Mouse (Mus musculus) R1 (cell line): ENCODE measurements at regions not wholly inside any gene's neighbourhood (a gene's known extent, or its start where the extent isn't known, plus 50 kb on each side); places are given as distances from the start of the nearest gene placed in this dataset.

Experiments
- DNase-seq: peaks from one replicate; pipeline ENCODE4 v3.0.0-alpha.2; 2018; ENCODE audit warnings: low read depth, low spot score

- peak; percentile 79 for DNase-seq
Measured at GRCm38 (mm10) chr17:88306325-88306724, 134.2 kb upstream of the Foxn2 start.

DNA sequence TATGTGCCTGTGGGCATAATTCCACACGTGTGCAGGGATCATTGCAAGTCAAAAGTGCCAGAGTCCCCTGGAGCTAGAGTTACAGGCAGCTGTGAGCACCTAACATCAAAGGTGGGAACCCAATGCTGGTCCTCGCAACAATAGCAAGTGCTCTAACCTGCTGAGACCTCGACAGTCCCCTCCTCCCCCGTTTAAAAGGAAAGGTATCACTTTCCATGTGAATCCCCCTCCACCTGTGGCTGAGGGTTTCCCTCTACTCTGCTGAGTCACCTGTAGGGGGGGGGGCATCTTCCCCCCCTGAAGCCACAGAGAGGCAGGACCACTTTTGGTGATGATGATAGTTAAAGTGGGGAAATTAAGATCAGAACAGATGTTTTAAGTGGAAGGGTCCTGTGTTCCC, 133.4 kb upstream of the Foxn2 start:
- peak; percentile 27 for DNase-seq

GRCm38 (mm10) chr17:88307826-88308225, 132.7 kb upstream of the Foxn2 start:
- DNase-seq: no peak

GRCm38 (mm10) chr17:88312876-88313275, 127.6 kb upstream of the Foxn2 start:
- DNase-seq: peak; percentile 90

GRCm38 (mm10) chr17:88316213-88316967, 124.1 kb upstream of the Foxn2 start:
- peak; percentile 34 for DNase-seq

- DNase-seq: no peak
Measured at GRCm38 (mm10) chr17:88317311-88317710, 123.2 kb upstream of the Foxn2 start.

DNA sequence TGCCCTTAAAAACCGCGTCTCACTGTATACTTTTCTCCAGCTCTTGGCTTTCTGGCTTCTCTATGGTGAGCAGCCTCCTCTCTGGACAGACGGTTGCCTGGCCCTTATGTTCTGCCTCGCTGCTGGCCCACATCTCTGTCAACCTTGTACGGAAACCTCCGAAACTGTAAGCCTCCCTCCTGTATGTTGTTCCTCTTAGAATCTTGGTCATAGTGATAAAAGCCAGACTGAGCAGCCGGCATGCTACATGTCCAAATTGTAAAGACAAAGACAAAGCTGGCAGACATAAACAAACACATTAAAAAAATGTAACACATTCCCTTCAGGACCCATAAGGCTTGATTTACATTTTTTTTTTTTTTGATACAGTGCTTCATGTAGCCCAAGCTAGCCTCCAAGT, 122.7 kb upstream of the Foxn2 start:
- DNase-seq: no peak

- no peak for DNase-seq
Measured at GRCm38 (mm10) chr17:88318207-88318791, 122.2 kb upstream of the Foxn2 start.

DNA sequence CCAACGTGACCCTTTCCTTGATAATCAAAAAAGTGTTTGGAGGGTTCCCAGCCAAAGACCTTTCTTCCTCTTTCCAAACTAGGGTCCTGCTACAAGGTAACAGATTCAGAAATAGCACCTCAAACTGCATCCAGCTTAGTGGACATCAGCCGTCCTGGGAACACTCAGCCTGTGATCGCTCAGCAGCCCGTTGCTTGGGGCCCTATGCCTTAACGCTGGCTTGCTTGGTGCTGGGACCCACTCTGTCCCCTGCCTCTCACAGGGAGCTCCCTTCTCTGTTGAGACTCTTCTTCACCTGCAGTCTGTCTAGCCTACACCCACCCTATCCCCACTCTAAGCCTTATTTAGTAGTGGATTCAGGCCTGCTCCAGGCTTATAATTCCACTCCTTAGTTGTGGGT, 121.6 kb upstream of the Foxn2 start:
- no peak for DNase-seq

DNA sequence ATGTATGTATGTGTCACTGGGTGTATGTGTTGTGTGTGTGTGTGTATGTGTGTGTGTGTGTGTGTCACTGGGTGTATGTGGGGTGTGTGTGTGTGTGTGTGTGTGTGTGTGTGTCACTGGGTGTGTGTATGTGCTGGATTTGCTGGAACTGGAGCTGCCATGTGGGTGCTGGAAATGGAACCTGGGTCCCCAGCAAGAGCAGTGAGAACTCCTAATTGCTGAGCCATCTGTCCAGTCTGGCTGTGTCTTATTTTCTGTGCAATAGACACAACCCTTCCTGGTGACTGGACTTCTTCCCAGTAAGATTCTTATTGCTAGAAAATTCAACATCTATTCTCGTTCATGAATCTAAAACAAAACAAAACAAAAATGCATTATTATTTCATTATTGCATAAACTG, 119.8 kb upstream of the Foxn2 start:
- no peak for DNase-seq

DNA sequence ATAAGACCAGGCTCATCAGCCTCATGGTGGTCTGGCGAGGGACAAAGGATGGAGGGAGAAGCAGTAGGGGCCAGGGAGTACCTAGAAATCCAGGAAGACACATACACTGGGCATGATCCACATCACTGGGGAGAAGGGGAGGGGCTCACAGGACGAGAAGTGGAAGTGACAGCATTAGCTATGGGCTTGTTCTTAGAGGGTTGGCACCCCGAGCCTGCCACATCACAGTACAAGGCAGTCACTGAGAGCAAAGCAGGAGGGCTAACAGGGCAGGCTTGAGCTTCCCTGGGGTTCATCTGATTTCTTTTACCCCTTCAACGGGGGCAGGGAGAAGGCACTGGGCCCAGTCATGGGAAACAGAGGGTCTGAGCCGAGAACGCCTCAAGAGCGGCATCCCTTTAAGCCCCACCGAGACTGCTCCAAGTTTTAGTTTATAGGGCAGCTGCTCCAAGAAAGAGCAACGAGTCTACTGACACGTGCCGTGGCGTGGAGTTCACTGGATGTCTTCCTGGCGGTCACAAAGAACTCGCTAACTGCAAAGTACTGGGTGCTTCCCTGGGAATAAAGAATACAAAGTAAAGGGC, 115.1 kb upstream of the Foxn2 start:
- DNase-seq: no peak

DNA sequence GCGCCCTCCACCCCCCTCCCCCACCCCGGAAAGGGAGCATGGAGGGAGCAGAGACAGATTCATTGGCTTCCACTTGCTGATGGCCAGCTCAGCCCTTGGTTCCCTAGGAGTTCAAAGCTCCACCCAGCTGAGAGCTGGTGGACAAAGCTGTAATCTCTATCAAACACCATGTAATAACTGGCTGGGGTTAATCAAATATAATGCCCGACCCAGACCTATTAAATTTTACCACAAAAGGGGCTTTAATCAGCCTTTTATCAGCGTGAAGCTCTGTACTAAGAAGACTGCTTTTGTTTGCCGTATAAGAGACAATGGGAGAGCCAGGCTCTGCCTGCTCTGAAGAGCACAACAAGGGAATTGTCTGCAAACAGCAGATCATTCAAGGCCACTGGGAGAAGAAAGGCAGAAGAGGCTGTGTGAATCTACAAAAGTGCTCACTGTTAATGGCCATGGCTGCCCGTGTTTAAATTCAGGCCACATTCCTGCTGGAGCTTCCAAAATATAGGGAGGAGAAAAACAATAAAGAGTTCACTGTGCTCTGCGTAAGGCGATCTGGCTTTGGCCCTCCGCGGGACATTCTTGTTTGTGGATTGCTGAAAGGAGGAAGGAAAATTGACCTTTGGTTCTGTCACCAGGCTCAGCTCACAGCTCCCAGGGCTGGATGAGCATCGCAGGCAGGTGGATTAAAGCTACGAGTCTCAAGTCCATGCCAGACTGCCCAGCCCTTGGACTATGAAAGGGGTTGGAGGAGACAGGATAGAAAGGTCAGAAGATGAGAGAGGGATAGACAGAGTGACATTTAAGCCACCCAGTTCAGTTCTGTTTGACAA, 114.4 kb upstream of the Foxn2 start:
- peak; percentile 67 for DNase-seq

GRCm38 (mm10) chr17:88326740-88327123, 113.8 kb upstream of the Foxn2 start:
- DNase-seq: no peak

DNA sequence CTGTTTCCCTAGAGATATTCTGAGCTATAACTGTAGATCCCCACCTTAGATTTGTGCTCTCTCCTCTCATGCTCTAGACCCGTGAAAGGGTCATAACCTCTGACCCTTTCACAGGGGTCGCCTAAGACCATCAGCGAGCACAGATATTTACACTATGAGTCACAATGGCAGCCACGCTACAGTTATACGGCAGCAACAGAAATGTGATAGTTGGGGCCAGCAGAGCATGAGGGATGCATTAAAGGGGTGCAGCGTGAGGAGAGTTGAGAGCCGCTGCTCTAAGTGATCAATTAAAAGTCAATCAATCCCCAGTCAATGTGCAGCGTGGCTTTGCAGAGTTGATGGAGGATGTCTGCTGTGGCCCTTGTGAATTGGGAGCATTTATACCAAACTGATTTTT, 112.7 kb upstream of the Foxn2 start:
- DNase-seq: no peak

- DNase-seq: peak; percentile 81
Measured at GRCm38 (mm10) chr17:88328807-88329206, 111.7 kb upstream of the Foxn2 start.

- DNase-seq: peak; percentile 41
Measured at GRCm38 (mm10) chr17:88329715-88330114, 110.8 kb upstream of the Foxn2 start.

DNA sequence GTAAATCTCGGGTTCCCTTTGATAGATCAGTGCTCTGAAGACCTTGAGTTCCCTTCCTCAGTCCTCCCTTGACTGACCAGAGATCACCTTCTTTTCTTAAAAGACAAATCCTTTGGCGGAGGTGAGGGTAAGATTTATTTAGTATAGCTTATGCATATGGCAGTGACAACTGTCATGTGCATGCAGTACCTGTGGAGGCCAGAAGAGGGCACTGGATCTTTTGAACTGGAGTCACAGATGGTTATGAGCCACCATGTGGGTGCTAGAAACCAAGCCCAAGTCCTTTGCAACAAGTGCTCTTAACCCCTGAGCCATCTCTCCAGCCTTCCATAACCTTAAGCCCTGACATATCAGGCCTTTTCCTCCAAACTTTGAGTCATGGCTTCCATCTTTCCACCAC, 110.4 kb upstream of the Foxn2 start:
- peak; percentile 68 for DNase-seq

DNA sequence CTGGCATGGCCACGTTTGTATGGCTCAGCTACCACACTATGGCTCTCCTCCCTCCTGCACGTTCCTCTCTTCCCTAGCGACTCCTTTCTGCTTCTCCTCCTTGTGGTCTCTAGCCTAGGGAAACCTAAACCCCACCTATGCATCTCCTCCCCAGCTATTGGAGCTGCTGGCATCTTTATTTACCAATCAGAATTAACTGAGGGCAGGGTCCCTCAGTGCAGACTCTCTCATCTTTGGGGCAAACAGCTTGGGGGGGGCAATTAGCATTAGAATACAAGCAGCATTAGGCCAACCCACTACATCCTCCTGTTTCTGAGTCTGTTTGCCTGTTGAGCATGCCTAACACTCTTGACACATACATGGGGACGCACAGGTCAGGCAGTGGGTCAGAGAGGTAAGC, 106.7 kb upstream of the Foxn2 start:
- peak; percentile 85 for DNase-seq

DNA sequence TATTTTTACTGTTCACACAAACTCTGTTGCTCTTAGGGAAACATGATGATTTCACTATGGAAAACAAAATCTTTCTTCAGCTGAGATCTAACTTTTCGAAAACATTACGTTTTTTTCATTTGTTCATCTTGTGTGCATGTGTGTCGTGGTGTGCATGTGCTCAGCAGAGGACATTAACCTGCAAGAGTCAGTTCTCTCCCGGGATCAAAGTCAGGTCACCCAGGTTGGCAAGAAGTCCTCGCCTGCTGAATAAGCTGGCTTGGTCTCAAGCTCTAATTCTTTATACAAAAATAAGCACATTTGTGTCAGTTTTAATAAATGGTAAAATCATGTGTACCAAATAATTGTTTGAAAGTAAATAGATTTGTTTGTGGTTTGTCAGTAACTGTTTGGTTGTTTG, 105.2 kb upstream of the Foxn2 start:
- no peak for DNase-seq

DNA sequence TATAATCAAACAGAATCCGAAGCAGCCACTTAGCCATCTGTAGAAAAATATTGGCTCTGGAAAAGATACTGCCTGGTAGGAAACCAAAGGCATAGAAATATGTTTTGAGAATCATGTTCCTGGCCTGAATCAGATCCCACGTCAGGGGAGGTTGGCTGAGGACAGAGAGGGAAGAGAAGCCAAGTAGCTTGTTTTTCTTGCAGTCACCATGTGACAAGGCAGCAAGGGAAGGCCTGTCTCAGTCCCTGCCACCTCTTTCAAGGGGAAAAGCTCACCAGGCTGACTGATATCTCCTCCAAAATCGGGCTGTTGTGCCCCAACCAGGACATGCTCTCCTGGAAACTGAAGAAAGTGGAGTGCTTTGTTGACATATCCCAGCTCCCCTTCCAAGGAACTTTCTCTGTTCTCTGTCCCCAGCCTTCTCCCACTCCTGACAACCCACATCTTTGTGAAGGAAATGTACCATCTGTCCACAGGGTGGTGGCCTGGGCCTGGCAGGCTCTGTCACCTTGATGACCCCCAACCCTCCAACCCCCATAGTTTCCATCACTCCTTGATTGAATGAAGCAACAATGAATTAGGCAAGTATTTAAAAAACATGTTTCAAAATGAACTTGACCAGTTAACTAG, 104.3 kb upstream of the Foxn2 start:
- no peak for DNase-seq

GRCm38 (mm10) chr17:88337649-88338404, 102.7 kb upstream of the Foxn2 start:
- DNase-seq: no peak
